Mouse (Mus musculus) olfactory bulb, adult 2 months (tissue): ENCODE measurements at regions not wholly inside any gene's neighbourhood (a gene's known extent, or its start where the extent isn't known, plus 50 kb on each side); places are given as distances from the start of the nearest gene placed in this dataset.

Experiments
- CTCF ChIP-seq: fragments of 200-500 bp; IDR thresholded peaks from 2 replicates; pipeline ENCODE4 v1.5.1; 2012; ENCODE audit warnings: low read depth, mild to moderate bottlenecking, low read length, moderate library complexity; ENCODE audit not compliant: insufficient read depth
- POLR2A ChIP-seq: fragments of 200-500 bp; IDR thresholded peaks from 2 replicates; pipeline ENCODE4 v1.6.1; 2012; ENCODE audit warnings: mild to moderate bottlenecking, low read depth, low read length, moderate library complexity; ENCODE audit not compliant: insufficient read depth

GRCm38 (mm10) chr2:137244370-137244769 is 127.9 kb upstream of the Jag1 start:
- TF ChIP-seq CTCF (no peak), POLR2A (no peak)
